Mouse (Mus musculus) B cell, adult (primary cell): ENCODE measurements around the gene C1s1. TPM values are rescaled to one million over a fixed set of nuclear protein-coding genes. Genes with fewer than 3 reads are reported as not detected.

ENCODE experiments used
- total RNA-seq: library from RNA; stranded (reverse); gene quantifications from 4 replicates; pipeline ENCODE4 v1.2.4, GENCODE M21; 2023; ENCODE audit not compliant: inconsistent age

C1s1 gene
- 0.27 to 0.77 TPM (median 0.45 TPM) in 3 of 4 replicates, not detected in the other for total RNA-seq

GRCm38 (mm10) chr6:124542284-124542683 lies at the start of gene C1s1:
C1s1 (minus strand) TSS chr6:124542359.

GRCm38 (mm10) chr6:124570026-124570425 lies 27.9 kb upstream of the C1s1 start, which contains the start of gene C1rb:
C1rb (plus strand) TSS chr6:124570294.

GRCm38 (mm10) chr6:124512355-124512836 lies 29.8 kb downstream of the C1s1 start, which contains the start of gene C1ra:
C1ra (plus strand) TSS chr6:124512405.

GRCm38 (mm10) chr6:124492842-124493561 lies 49.2 kb downstream of the C1s1 start, which contains the start of gene C1rl:
C1rl (plus strand) TSS chr6:124493113.

Other genes with a start within 250 kb of the C1s1 start
- gene Cd163, start 237.7 kb downstream of the C1s1 start, total RNA-seq, result 2.3 to 4.2 TPM (median 3.8 TPM) in 4 replicates
- gene Pex5, start 127.3 kb downstream of the C1s1 start, total RNA-seq, result 36.0 to 42.2 TPM (median 39.2 TPM) in 4 replicates
- 1.3 to 2.7 TPM (median 1.5 TPM) in 4 replicates for gene Clstn3, start 77.6 kb downstream of the C1s1 start, total RNA-seq
- gene C1rl, start 49.2 kb downstream of the C1s1 start, total RNA-seq, result not detected in 4 replicates
- 0.42 to 0.48 TPM (median 0.48 TPM) in 3 of 4 replicates, not detected in the other for gene C1ra, start 30.0 kb downstream of the C1s1 start, total RNA-seq
- gene C1rb, start 27.9 kb upstream of the C1s1 start, total RNA-seq, result not detected in 4 replicates
- not detected in 4 replicates for gene C1s2, start 93.7 kb upstream of the C1s1 start, total RNA-seq
- gene Lpcat3, start 120.7 kb upstream of the C1s1 start, total RNA-seq, result 44.7 to 51.8 TPM (median 50.1 TPM) in 4 replicates
- 116 to 132 TPM (median 125 TPM) in 4 replicates for gene Emg1, start 169.8 kb upstream of the C1s1 start, total RNA-seq
- gene Phb2, start 170.0 kb upstream of the C1s1 start, total RNA-seq, result 223 to 242 TPM (median 231 TPM) in 4 replicates
- 597 to 656 TPM (median 630 TPM) in 4 replicates for gene Ptpn6, start 196.4 kb upstream of the C1s1 start, total RNA-seq
- gene Grcc10, start 199.0 kb upstream of the C1s1 start, total RNA-seq, result 253 to 263 TPM (median 258 TPM) in 4 replicates
- gene Gm45234, start 213.7 kb upstream of the C1s1 start, total RNA-seq, result 0.16 to 2.3 TPM in 2 of 4 replicates, not detected in the others
- 21.1 to 30.7 TPM (median 28.7 TPM) in 4 replicates for gene Atn1, start 214.2 kb upstream of the C1s1 start, total RNA-seq
- gene Eno2, start 227.3 kb upstream of the C1s1 start, total RNA-seq, result 3.9 to 7.0 TPM (median 6.0 TPM) in 4 replicates
- 3.5 to 4.3 TPM (median 3.9 TPM) in 4 replicates for gene Lrrc23, start 237.4 kb upstream of the C1s1 start, total RNA-seq